ENCODE assay signal across 7 mouse cellular contexts in genomic region chr13:43579740-43580139, GRCm38 (mm10). TPM values are rescaled to one million over a fixed set of nuclear protein-coding genes. Genes with fewer than 3 reads are reported as not detected.
A peak's percentile ranks its signal among the peaks of the same experiment; 100 is the strongest.
DNase-seq lines count a peak whose midpoint lies in the region; ATAC-seq and TF ChIP-seq lines count a peak whose summit lies in the region.

No protein-coding gene starts in this region.

- 25% methylated on average over 18 of the region's 18 CpGs for WGBS in midbrain, postnatal 0 days
- WGBS in midbrain, embryonic 13.5 days: 28% methylated on average over 18 of the region's 18 CpGs
- WGBS in liver, embryonic 11.5 days: 17% methylated on average over 18 of the region's 18 CpGs

- no peaks in the 10 kb centered on the region for H3K9me3 ChIP-seq in midbrain, postnatal 0 days (ENCODE audit: low read length)
- no peaks in the 10 kb centered on the region for H3K9me3 ChIP-seq in midbrain, embryonic 13.5 days
- H3K9me3 ChIP-seq in liver, embryonic 11.5 days (ENCODE audit: control insufficient read depth, low read length): no peaks in the 10 kb centered on the region

- H3K27me3 ChIP-seq in midbrain, postnatal 0 days (ENCODE audit: insufficient read depth, low read length): no peaks in the 10 kb centered on the region
- no peaks in the 10 kb centered on the region for H3K27me3 ChIP-seq in midbrain, embryonic 13.5 days
- H3K27me3 ChIP-seq in liver, embryonic 11.5 days (replicated peaks; ENCODE audit: control insufficient read depth, insufficient read depth, low read length): no peaks in the 10 kb centered on the region

- peak; percentile 50 for DNase-seq in midbrain, postnatal 0 days (ENCODE audit: low spot score)
- peak; percentile 10 for DNase-seq in T-cell, adult 2 months (ENCODE audit: low spot score)
- peak; percentile 76 to 82 for DNase-seq in cerebellum, postnatal 14 days
- DNase-seq in liver, embryonic 11.5 days (ENCODE audit: low spot score): peak; percentile 55
- DNase-seq in right cerebral cortex, postnatal 14 days: peak; percentile 61

- H3K4me2 ChIP-seq in midbrain, postnatal 0 days (ENCODE audit: low read depth, low read length, poor library complexity, severe bottlenecking): no peak overlapping the region
- H3K4me2 ChIP-seq in midbrain, embryonic 13.5 days (replicated peaks): no peak overlapping the region
- H3K4me2 ChIP-seq in liver, embryonic 11.5 days: no peak overlapping the region

- 0 out of 2 replicates have a peak, but pooled peaks cover 3% of the 10 kb centered on the region for H3K4me1 ChIP-seq in midbrain, postnatal 0 days (ENCODE audit: insufficient read depth, low read length)
- H3K4me1 ChIP-seq in midbrain, embryonic 13.5 days (replicated peaks): no peaks in the 10 kb centered on the region
- H3K4me1 ChIP-seq in liver, embryonic 11.5 days (replicated peaks; ENCODE audit: control insufficient read depth, insufficient read depth, low read length): no peaks in the 10 kb centered on the region

- H3K36me3 ChIP-seq in midbrain, postnatal 0 days (ENCODE audit: insufficient read depth, low read length): no peaks in the 10 kb centered on the region
- no peaks in the 10 kb centered on the region for H3K36me3 ChIP-seq in midbrain, embryonic 13.5 days
- no peaks in the 10 kb centered on the region for H3K36me3 ChIP-seq in liver, embryonic 11.5 days (ENCODE audit: control insufficient read depth, insufficient read depth, low read length)

- peak; percentile 78 for TF ChIP-seq CTCF in midbrain, postnatal 0 days (IDR thresholded peaks at IDR 0.05)

- no peak; the same call in 1 of the 2 replicates for ATAC-seq in midbrain, postnatal 0 days (ENCODE audit: low FRiP score)
- no peak for ATAC-seq in midbrain, embryonic 13.5 days
- ATAC-seq in granulocyte monocyte progenitor cell, adult 5-6 weeks (replicated peaks; ENCODE audit: poor library complexity, severe bottlenecking): peak; percentile 80
- ATAC-seq in liver, embryonic 11.5 days (replicated peaks; ENCODE audit: low FRiP score): no peak

- no peak overlapping the region for H3K9ac ChIP-seq in midbrain, postnatal 0 days (replicated peaks; ENCODE audit: low read length, poor library complexity, severe bottlenecking)
- H3K9ac ChIP-seq in midbrain, embryonic 13.5 days (replicated peaks): no peak overlapping the region
- H3K9ac ChIP-seq in liver, embryonic 11.5 days (ENCODE audit: low read depth, low read length): no peak overlapping the region

- H3K4me3 ChIP-seq in midbrain, postnatal 0 days (ENCODE audit: low read depth, low read length): no peak overlapping the region
- H3K4me3 ChIP-seq in midbrain, embryonic 13.5 days (replicated peaks): no peak overlapping the region
- no peak overlapping the region for H3K4me3 ChIP-seq in liver, embryonic 11.5 days (ENCODE audit: low read depth, low read length)

- H3K27ac ChIP-seq in midbrain, postnatal 0 days (ENCODE audit: low read depth, low read length): no peak overlapping the region
- no peak overlapping the region for H3K27ac ChIP-seq in midbrain, embryonic 13.5 days
- H3K27ac ChIP-seq in liver, embryonic 11.5 days (ENCODE audit: low read depth, low read length): no peak overlapping the region

RNA-seq across cellular contexts. Expression of gene Mcur1, which starts 19.7 kb away (rescaled TPM):
- 9.9 and 10.9 TPM in 2 replicates for total RNA-seq in midbrain, postnatal 0 days (2014; rRNA removed)
- 6.1 and 7.0 TPM in 2 replicates for polyA plus RNA-seq in midbrain, postnatal 0 days (2015; fragmentation: Nextera tagmentation; extraction: Ambion mirVana)
- polyA plus RNA-seq in midbrain, embryonic 13.5 days (2015; fragmentation: Nextera tagmentation; extraction: Ambion mirVana): 8.1 and 8.2 TPM in 2 replicates
- 17.1 and 19.3 TPM in 2 replicates for total RNA-seq in granulocyte monocyte progenitor cell, adult 5-6 weeks (2014; fragmentation: Nextera tagmentation)
- 12.4 TPM in 2 replicates for total RNA-seq in granulocyte monocyte progenitor cell, adult 5-6 weeks (2017)
- 12.0 and 12.7 TPM in 2 replicates for polyA plus RNA-seq in liver, embryonic 11.5 days (2014; fragmentation: Nextera tagmentation; extraction: Ambion mirVana)

RNA-seq across cellular contexts. Expression of gene Rnf182, which starts 35.8 kb away (rescaled TPM):
- total RNA-seq in midbrain, postnatal 0 days (2014; rRNA removed): 6.0 and 10.2 TPM in 2 replicates
- 22.2 and 25.5 TPM in 2 replicates for polyA plus RNA-seq in midbrain, postnatal 0 days (2015; fragmentation: Nextera tagmentation; extraction: Ambion mirVana)
- 20.4 and 29.8 TPM in 2 replicates for polyA plus RNA-seq in midbrain, embryonic 13.5 days (2015; fragmentation: Nextera tagmentation; extraction: Ambion mirVana)
- not detected in 2 replicates for total RNA-seq in granulocyte monocyte progenitor cell, adult 5-6 weeks (2014; fragmentation: Nextera tagmentation)
- total RNA-seq in granulocyte monocyte progenitor cell, adult 5-6 weeks (2017): not detected in 2 replicates
- polyA plus RNA-seq in liver, embryonic 11.5 days (2014; fragmentation: Nextera tagmentation; extraction: Ambion mirVana): 0.45 and 1.3 TPM in 2 replicates

Comparison
In these comparisons a context has a peak if more than half of its experiments do, and no peak if none do; other contexts are left out.
1. DNase-seq: peak in every context shown above with its lines; median percentile 79 in cerebellum, postnatal 14 days; 61 in right cerebral cortex, postnatal 14 days; 55 in liver, embryonic 11.5 days; 50 in midbrain, postnatal 0 days; 10 in T-cell, adult 2 months.